Mouse (Mus musculus) left cerebral cortex, postnatal 25 days (tissue): ENCODE results near the gene Fgfr2. TPM values are rescaled to one million over a fixed set of nuclear protein-coding genes. Genes with fewer than 3 reads are reported as not detected.
"Not testable (repeated sequence)": the region's sequence is repeated elsewhere in the genome, so short reads cannot be mapped to it uniquely, and the experiment has no call there.

Experiments used
- DNase-seq, 2 experiments: peaks; one replicate each; pipeline ENCODE4 v3.0.0; 2022; ENCODE audit warnings: low spot score in 2 of 2, mixed read lengths in 1 of 2
- intact Hi-C: fragments of 180-260 bp; cut with DNase I; formaldehyde crosslinking; loops from one replicate; pipeline ENCODE4 v1.15.1; 2025
- total RNA-seq, 2 experiments: library from RNA; stranded (reverse); gene quantifications; 2 replicates each; pipeline ENCODE4 v1.2.3; 2021

The Fgfr2 gene
- total RNA-seq, 2 experiments from 2014 or later = 37.1 to 42.0 TPM

DNA sequence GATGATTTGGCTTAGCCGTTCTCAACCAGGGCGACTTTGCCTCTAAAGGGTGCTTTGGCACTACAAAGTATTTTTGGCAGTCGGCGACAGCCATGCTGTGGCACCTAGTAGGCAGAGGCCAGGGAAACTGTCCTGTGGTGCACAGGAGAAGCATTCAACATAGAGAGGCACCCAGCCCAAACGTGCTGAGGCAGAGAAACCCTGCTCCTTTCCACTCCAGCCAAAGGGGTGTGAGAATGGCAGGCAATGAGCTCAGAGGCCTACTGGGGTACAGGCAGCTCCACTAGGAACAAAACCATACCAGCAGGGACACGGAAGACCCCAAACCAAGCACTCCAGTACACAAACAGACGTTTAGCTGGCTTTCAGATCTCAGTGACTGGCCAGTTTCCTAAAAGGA, 2583.0 kb downstream of the Fgfr2 start:
- DNase-seq = no peak
- intact Hi-C loops = no loop called here

GRCm38 (mm10) chr7:130537068-130537467, 2586.1 kb downstream of the Fgfr2 start:
- intact Hi-C loops = no loop called here
- no peak for DNase-seq

DNA sequence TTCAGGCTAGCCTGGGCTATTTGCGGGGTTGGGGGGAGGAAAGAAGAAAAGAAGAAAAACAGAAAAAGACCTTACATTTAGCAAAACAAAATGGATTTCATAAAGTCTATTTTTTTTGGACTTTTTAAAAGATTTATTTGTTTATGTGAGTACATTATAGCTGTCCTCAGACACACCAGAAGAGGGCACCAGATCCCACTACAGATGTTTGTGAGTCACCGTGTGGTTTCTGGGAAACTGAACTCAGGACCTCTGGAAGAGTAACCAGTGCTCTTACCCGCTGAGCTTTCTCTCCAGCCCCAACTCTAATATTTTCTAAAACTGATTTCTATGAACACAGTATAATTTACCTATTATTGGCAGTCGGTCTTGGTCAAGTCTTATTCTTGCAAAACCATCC, 2588.0 kb downstream of the Fgfr2 start:
- intact Hi-C loops = no loop called here
- no peak for DNase-seq

GRCm38 (mm10) chr7:130533316-130534260, 2589.6 kb downstream of the Fgfr2 start:
- DNase-seq = peak; percentile 82 to 89
- intact Hi-C loops = loop anchor here (5.0 kb wide), 3 partner anchors 69 to 886 kb away; no protein-coding TSS in a partner anchor

- DNase-seq = not testable (repeated sequence)
- intact Hi-C loops = loop anchor here (5.0 kb wide), 3 partner anchors 71 to 884 kb away; no protein-coding TSS in a partner anchor
These were observed 2592.0 kb downstream of the Fgfr2 start for GRCm38 (mm10) chr7:130531138-130531537.

- intact Hi-C loops = no loop called here
- DNase-seq = no peak
These were observed 2595.8 kb downstream of the Fgfr2 start for GRCm38 (mm10) chr7:130527306-130527705.

- intact Hi-C loops = no loop called here
- DNase-seq = no peak
These were observed 2599.7 kb downstream of the Fgfr2 start for GRCm38 (mm10) chr7:130523451-130523850.

GRCm38 (mm10) chr7:130520812-130521422, 2602.2 kb downstream of the Fgfr2 start:
- intact Hi-C loops = no loop called here
- DNase-seq = no peak

DNA sequence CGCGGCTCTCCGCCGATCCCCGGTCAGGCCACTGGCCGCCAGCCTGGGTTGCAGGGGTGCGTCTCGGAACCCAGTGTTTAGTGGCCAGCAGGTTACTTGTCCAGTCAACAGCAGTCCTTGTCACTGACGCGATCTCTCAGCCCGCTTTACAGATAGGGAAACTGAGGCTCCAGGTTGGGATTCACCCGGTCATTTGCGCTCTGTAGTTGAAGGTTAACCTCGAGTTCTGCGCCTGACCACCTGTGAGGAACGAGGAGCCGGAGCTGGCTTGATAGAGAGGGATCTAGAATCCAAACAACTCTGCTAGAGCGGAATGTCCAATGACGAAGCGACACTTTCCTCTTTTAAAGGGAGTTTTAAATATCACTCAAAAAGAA, 2603.1 kb downstream of the Fgfr2 start, which contains the start of gene Ate1:
Gene Ate1 (minus strand): TSS at position 321 of the 377 bp plus-strand sequence.
- intact Hi-C loops = no loop called here
- peak in 1 of 2 experiments; percentile 55 for DNase-seq

GRCm38 (mm10) chr7:130519096-130520048, 2603.8 kb downstream of the Fgfr2 start:
- intact Hi-C loops = loop anchor here (2.0 kb wide), 1 partner anchor 27 kb away; no protein-coding TSS in a partner anchor

DNA sequence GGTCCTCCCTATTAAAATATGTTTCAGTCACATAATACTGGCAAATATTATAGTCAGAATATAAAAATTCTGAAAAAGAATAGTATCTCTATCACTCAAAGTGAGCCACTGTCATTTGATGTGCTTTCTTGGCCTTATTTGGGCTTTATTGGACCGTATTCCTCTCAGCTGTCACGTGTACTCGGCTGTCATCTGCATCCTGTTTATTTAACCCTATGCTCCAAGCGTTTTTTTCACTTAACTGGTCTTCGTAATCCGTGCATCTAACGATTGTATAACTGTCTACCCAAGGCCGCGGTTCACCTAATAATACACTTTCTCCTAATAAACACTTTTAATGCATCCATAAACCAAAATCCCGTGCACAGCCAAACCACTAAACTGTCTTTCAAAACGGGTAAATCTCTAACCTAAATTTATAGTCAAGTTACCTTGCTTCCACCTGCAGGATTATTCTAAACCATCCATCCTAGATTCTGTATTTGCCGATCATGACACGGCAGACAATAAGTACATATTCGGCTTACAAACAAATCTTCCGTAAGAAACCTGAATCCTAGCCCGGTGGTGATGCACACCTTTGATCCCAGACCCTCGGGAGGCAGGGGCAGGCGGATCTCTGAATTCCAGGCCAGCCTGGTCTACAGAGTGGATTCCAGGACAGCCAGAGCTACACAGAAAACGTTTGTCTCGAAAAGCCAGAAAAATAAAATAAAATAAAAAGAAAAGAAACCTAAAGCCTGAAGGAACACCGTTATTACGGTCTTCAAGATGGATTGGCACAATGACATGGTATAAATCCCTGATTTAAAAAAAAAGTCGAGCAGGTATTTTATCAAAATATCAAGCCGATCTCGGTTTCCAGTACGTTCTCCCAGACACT, 2604.7 kb downstream of the Fgfr2 start:
- intact Hi-C loops = loop anchor here (2.0 kb wide), 1 partner anchor 28 kb away; no protein-coding TSS in a partner anchor
- DNase-seq = no peak

More at GRCm38 (mm10) chr7:130519096-130520048, 2603.8 kb downstream of the Fgfr2 start:
- peak; percentile 97 to 98 for DNase-seq

DNA sequence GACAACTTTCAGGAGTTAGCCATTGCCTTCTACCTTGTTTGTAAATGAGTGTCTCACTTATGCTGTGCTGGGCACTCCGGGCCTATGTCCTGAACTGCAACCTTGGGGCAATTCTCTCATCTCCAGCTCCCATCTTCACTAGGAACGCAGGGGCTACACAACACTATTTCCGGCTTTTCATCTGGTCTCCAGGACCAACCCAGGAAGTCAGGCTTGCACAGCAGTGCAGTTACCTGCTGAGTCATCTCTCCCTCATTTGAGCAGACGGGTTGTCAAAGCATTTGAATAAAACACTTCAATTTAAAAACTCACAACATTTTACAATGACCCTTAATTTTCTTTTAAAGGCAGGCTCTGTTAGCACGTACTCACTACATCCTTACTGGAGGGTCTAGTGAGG, 2612.9 kb downstream of the Fgfr2 start:
- intact Hi-C loops = no loop called here
- no peak for DNase-seq

DNA sequence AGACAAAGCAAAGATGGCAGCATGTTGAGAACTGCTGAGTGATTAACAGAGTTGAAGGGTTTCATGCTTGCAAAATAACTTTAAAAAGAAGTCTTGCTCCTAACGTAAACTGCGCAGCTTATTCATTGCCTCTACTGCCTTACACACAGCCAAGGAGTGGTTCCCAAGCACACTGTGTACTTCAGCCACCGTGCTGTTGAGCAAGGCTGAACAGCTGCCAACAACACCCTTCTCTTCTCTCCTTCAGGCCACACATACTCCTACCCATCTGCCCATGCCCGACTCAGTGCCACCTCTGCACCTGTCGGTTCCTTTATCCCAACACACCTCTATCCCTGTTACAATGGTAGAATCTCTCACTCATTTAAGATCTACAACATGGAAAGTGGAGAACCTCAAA, 2620.1 kb downstream of the Fgfr2 start:
- no peak for DNase-seq
- intact Hi-C loops = no loop called here

DNA sequence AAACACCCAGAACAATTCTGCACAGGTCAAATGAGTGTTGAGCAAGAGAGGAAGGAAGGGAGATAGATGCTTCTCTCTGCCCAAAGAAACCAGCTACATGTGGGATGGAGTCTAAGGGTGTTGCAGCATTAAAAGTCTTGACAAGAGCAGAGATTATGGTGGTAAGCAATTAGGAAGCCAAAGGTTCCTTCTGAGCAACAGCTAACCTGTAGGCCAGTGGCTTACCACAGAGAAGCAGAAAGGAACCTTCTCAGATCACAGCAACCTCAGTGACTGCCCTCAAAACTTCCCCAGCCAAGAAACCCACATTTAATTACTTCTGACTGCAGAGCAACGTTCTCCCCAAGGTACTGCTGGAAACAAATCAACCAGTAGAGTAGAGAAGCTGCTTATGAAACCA, 2621.7 kb downstream of the Fgfr2 start:
- no peak for DNase-seq
- intact Hi-C loops = no loop called here

DNA sequence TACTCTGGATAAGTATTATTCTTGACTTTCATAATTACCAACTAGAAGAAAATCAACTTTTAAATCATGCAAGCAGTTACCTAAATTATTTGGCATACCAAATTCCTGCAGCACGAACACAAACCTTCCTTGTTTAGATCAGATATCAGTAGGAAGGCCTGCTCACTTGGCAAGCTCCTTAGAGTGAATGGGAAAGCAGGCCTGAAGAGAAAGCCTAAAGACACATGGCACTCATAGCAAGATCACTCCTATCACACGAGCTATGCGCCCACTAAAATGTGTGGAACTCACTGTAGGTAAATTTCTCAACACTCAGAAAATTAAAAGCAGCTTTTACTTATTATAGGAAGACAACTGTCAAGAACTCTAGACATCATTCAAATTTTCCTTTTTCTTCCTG, 2629.8 kb downstream of the Fgfr2 start:
- DNase-seq = peak in 1 of 2 experiments; percentile 47
- intact Hi-C loops = no loop called here

DNA sequence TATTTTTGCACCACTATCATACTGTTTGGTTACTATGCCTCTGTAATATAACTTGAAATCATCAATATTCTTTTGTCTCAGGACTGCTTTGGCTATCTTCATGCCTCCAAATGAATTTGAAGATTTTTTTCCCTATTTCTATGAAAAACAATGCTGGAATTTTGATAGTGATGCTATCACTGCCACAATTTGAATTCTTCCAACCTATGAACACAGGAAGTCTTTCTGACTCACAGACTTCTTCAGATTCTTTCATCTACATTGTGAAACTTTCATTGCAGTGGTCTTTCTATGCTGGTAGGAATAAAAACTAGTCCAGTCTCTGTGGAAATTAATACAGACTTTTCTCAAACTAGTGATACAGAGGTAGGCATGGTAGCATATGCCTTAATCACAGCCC, 2631.1 kb downstream of the Fgfr2 start:
- DNase-seq = no peak
- intact Hi-C loops = no loop called here

GRCm38 (mm10) chr7:130479003-130479402, 2644.1 kb downstream of the Fgfr2 start:
- DNase-seq = not testable (repeated sequence)
- intact Hi-C loops = loop anchor here (10.0 kb wide), 1 partner anchor 94 kb away; no protein-coding TSS in a partner anchor

DNA sequence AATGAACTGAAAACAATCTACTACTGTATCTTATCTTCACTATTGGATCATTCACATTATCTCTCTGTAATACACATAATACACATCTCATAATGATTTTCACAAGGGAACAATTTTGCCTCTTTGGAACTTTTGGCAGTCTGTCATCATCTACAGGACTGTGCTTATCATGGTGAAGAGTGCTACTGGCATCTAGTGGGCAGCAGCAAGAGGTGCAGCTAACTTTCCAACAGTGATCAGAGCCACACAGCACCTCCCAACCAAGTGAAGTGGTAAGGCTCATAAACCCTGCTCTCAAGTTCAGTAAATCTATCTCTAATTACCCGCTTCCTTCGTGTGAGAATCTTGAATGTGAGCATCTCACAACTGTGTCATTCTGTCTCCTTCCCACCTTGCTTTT, 2647.2 kb downstream of the Fgfr2 start:
- intact Hi-C loops = loop anchor here (2.0 to 10.0 kb wide), 3 partner anchors 91 to 827 kb away; no protein-coding TSS in a partner anchor
- DNase-seq = peak; percentile 65 to 81
